Mouse (Mus musculus): Measurements from ENCODE around the gene Garnl3.
"Not testable (repeated sequence)": the region's sequence is repeated elsewhere in the genome, so short reads cannot be mapped to it uniquely, and the experiment has no call there.

The Garnl3 gene

GRCm38 (mm10) chr2:33156283-33156781 lies 24.9 kb upstream of the Garnl3 start:
- DNase-seq (ENCODE audit: low read depth in 1 of 2, low spot score in 2 of 2), result no peak

GRCm38 (mm10) chr2:33154751-33155372 lies 23.4 kb upstream of the Garnl3 start:
- DNase-seq (ENCODE audit: low read depth in 1 of 2, low spot score in 2 of 2), result peak in 1 of 2 experiments; percentile 54

- DNase-seq (ENCODE audit: low read depth in 1 of 2, low spot score in 2 of 2), result no peak
Observed at GRCm38 (mm10) chr2:33146994-33147393, 15.5 kb upstream of the Garnl3 start.

- no peak for DNase-seq (ENCODE audit: low read depth in 1 of 2, low spot score in 2 of 2)
Observed at GRCm38 (mm10) chr2:33143292-33143691, 11.8 kb upstream of the Garnl3 start.

- DNase-seq (ENCODE audit: low read depth in 1 of 2, low spot score in 2 of 2), result no peak
Observed at GRCm38 (mm10) chr2:33138491-33138890, 7.0 kb upstream of the Garnl3 start.

- no peak for DNase-seq (ENCODE audit: low read depth in 1 of 2, low spot score in 2 of 2)
Observed at GRCm38 (mm10) chr2:33137731-33138130, 6.3 kb upstream of the Garnl3 start.

GRCm38 (mm10) chr2:33137244-33137643 lies 5.8 kb upstream of the Garnl3 start:
- no peak for DNase-seq (ENCODE audit: low read depth in 1 of 2, low spot score in 2 of 2)

- DNase-seq (ENCODE audit: low read depth in 1 of 2, low spot score in 2 of 2), result no peak
Observed at GRCm38 (mm10) chr2:33136366-33136765, 4.9 kb upstream of the Garnl3 start.

- DNase-seq (ENCODE audit: low read depth in 1 of 2, low spot score in 2 of 2), result no peak
Observed at GRCm38 (mm10) chr2:33134766-33135490, 3.5 kb upstream of the Garnl3 start.

- DNase-seq (ENCODE audit: low read depth in 1 of 2, low spot score in 2 of 2), result no peak
Observed at GRCm38 (mm10) chr2:33132306-33132705, 852 bp upstream of the Garnl3 start.

GRCm38 (mm10) chr2:33130526-33131483 lies 649 bp downstream of the Garnl3 start:
- DNase-seq (ENCODE audit: low read depth in 1 of 2, low spot score in 2 of 2), result peak; percentile 85 to 89

GRCm38 (mm10) chr2:33130141-33130525 lies 1.3 kb downstream of the Garnl3 start:
- no peak for DNase-seq (ENCODE audit: low read depth in 1 of 2, low spot score in 2 of 2)

GRCm38 (mm10) chr2:33129696-33130095 lies 1.8 kb downstream of the Garnl3 start:
- no peak for DNase-seq (ENCODE audit: low read depth in 1 of 2, low spot score in 2 of 2)

- DNase-seq (ENCODE audit: low read depth in 1 of 2, low spot score in 2 of 2), result no peak
Observed at GRCm38 (mm10) chr2:33129005-33129404, 2.4 kb downstream of the Garnl3 start.

- DNase-seq (ENCODE audit: low read depth in 1 of 2, low spot score in 2 of 2), result no peak
Observed at GRCm38 (mm10) chr2:33127271-33127670, 4.2 kb downstream of the Garnl3 start.

- DNase-seq (ENCODE audit: low read depth in 1 of 2, low spot score in 2 of 2), result no peak
Observed at GRCm38 (mm10) chr2:33122856-33123255, 8.6 kb downstream of the Garnl3 start.

- DNase-seq (ENCODE audit: low read depth in 1 of 2, low spot score in 2 of 2), result no peak
Observed at GRCm38 (mm10) chr2:33100536-33100935, 30.9 kb downstream of the Garnl3 start.

GRCm38 (mm10) chr2:33097326-33097725 lies 34.1 kb downstream of the Garnl3 start:
- not testable (repeated sequence) for DNase-seq (ENCODE audit: low read depth in 1 of 2, low spot score in 2 of 2)

GRCm38 (mm10) chr2:33095221-33095671 lies 36.2 kb downstream of the Garnl3 start:
- no peak for DNase-seq (ENCODE audit: low read depth in 1 of 2, low spot score in 2 of 2)

GRCm38 (mm10) chr2:33090620-33091520 lies 40.6 kb downstream of the Garnl3 start:
- no peak for DNase-seq (ENCODE audit: low read depth in 1 of 2, low spot score in 2 of 2)

Data from monocyte, adult 2 months (primary cell).